Mouse (Mus musculus): ENCODE measurements at regions not wholly inside any gene's neighbourhood (a gene's known extent, or its start where the extent isn't known, plus 50 kb on each side); places are given as distances from the start of the nearest gene placed in this dataset.
A peak's percentile ranks its signal among the peaks of the same experiment; 100 is the strongest.

GRCm38 (mm10) chr4:48771836-48772235 lies 108.5 kb downstream of the Cavin4 start:
- no peak overlapping the region for H3K4me2 ChIP-seq (replicated peaks)
- no peak overlapping the region for H3K27ac ChIP-seq

GRCm38 (mm10) chr4:48779202-48779905 lies 116.0 kb downstream of the Cavin4 start:
- no peaks in the 10 kb centered on the region for H3K27me3 ChIP-seq
- H3K27ac ChIP-seq, result no peak overlapping the region
- no peak overlapping the region for H3K4me3 ChIP-seq
- no peaks in the 10 kb centered on the region for H3K9me3 ChIP-seq (replicated peaks)
- no peak overlapping the region for H3K4me2 ChIP-seq (replicated peaks)
- H3K4me1 ChIP-seq, result peaks cover 5% of the 10 kb centered on the region
- WGBS, result 56% methylated on average over 12 of the region's 12 CpGs
- no peaks in the 10 kb centered on the region for H3K36me3 ChIP-seq
- H3K9ac ChIP-seq, result no peak overlapping the region
- peak; percentile 73 for ATAC-seq (ENCODE audit: low FRiP score)

More at GRCm38 (mm10) chr4:48771836-48772235, 108.5 kb downstream of the Cavin4 start:
- H3K4me3 ChIP-seq, result no peak overlapping the region
- no peak for ATAC-seq (ENCODE audit: low FRiP score)
- H3K36me3 ChIP-seq, result no peaks in the 10 kb centered on the region
- no peak overlapping the region for H3K9ac ChIP-seq
- H3K4me1 ChIP-seq, result peaks cover 5% of the 10 kb centered on the region; the same call in 1 of the 2 replicates
- no peaks in the 10 kb centered on the region for H3K27me3 ChIP-seq
- no peaks in the 10 kb centered on the region for H3K9me3 ChIP-seq (replicated peaks)
- 70% methylated on average over 8 of the region's 8 CpGs for WGBS

- Histone ChIP-seq H3K36me3 (no peaks in the 10 kb centered on the region), H3K4me2 (replicated peaks) (no peak overlapping the region)
- WGBS, result 74% methylated on average over 2 of the region's 2 CpGs
Observed at GRCm38 (mm10) chr4:48779955-48780354, 116.6 kb downstream of the Cavin4 start.

GRCm38 (mm10) chr4:48781099-48781498 lies 117.8 kb downstream of the Cavin4 start:
- no peaks in the 10 kb centered on the region for H3K9me3 ChIP-seq (replicated peaks)
- H3K9ac ChIP-seq, result no peak overlapping the region
- no peak overlapping the region for H3K27ac ChIP-seq
- H3K4me3 ChIP-seq, result no peak overlapping the region
- WGBS, result 77% methylated on average over 4 of the region's 4 CpGs
- H3K27me3 ChIP-seq, result no peaks in the 10 kb centered on the region
- no peak for ATAC-seq (ENCODE audit: low FRiP score)
- peaks cover 5% of the 10 kb centered on the region for H3K4me1 ChIP-seq
- no peaks in the 10 kb centered on the region for H3K36me3 ChIP-seq
- no peak overlapping the region for H3K4me2 ChIP-seq (replicated peaks)

More at GRCm38 (mm10) chr4:48779955-48780354, 116.6 kb downstream of the Cavin4 start:
- Histone ChIP-seq H3K4me1 (peaks cover 5% of the 10 kb centered on the region), H3K27me3 (no peaks in the 10 kb centered on the region), H3K9ac (no peak overlapping the region), H3K9me3 (replicated peaks) (no peaks in the 10 kb centered on the region), H3K4me3 (no peak overlapping the region), H3K27ac (0 out of 2 replicates have a peak overlapping the region, but pooled peaks have one; percentile 9)
- ATAC-seq (ENCODE audit: low FRiP score), result peak; percentile 53; the same call in 1 of the 2 replicates

- Histone ChIP-seq H3K4me3 (no peak overlapping the region), H3K27me3 (no peaks in the 10 kb centered on the region), H3K27ac (no peak overlapping the region), H3K36me3 (no peaks in the 10 kb centered on the region), H3K9me3 (replicated peaks) (no peaks in the 10 kb centered on the region), H3K9ac (no peak overlapping the region), H3K4me2 (replicated peaks) (no peak overlapping the region), H3K4me1 (peaks cover 5% of the 10 kb centered on the region)
- ATAC-seq (ENCODE audit: low FRiP score), result no peak
- 49% methylated on average over 3 of the region's 3 CpGs for WGBS
Observed at GRCm38 (mm10) chr4:48782686-48783085, 119.4 kb downstream of the Cavin4 start.

GRCm38 (mm10) chr4:48791096-48791495 lies 127.8 kb downstream of the Cavin4 start:
- Histone ChIP-seq H3K9ac (no peak overlapping the region), H3K4me3 (no peak overlapping the region), H3K27ac (no peak overlapping the region), H3K4me2 (replicated peaks) (no peak overlapping the region), H3K9me3 (replicated peaks) (no peaks in the 10 kb centered on the region), H3K4me1 (no peaks in the 10 kb centered on the region), H3K27me3 (no peaks in the 10 kb centered on the region), H3K36me3 (no peaks in the 10 kb centered on the region)
- WGBS, result 85% methylated on average over 4 of the region's 4 CpGs
- ATAC-seq (ENCODE audit: low FRiP score), result no peak

GRCm38 (mm10) chr4:48803777-48804176 lies 140.5 kb downstream of the Cavin4 start:
- H3K9ac ChIP-seq, result no peak overlapping the region
- no peak overlapping the region for H3K4me3 ChIP-seq
- no peaks in the 10 kb centered on the region for H3K27me3 ChIP-seq
- no peak for ATAC-seq (ENCODE audit: low FRiP score)
- no peaks in the 10 kb centered on the region for H3K36me3 ChIP-seq
- peaks cover 2% of the 10 kb centered on the region; the same call in 1 of the 2 replicates for H3K4me1 ChIP-seq
- WGBS, result 72% methylated on average over 3 of the region's 3 CpGs
- H3K27ac ChIP-seq, result no peak overlapping the region
- H3K9me3 ChIP-seq (replicated peaks), result no peaks in the 10 kb centered on the region
- no peak overlapping the region for H3K4me2 ChIP-seq (replicated peaks)

GRCm38 (mm10) chr4:48808571-48808970 lies 145.3 kb downstream of the Cavin4 start:
- 91% methylated on average over 4 of the region's 4 CpGs for WGBS
- Histone ChIP-seq H3K4me1 (no peaks in the 10 kb centered on the region; the same call in 1 of the 2 replicates), H3K27ac (no peak overlapping the region), H3K9ac (no peak overlapping the region), H3K9me3 (replicated peaks) (no peaks in the 10 kb centered on the region), H3K36me3 (no peaks in the 10 kb centered on the region), H3K27me3 (no peaks in the 10 kb centered on the region), H3K4me3 (no peak overlapping the region), H3K4me2 (replicated peaks) (no peak overlapping the region)
- ATAC-seq (ENCODE audit: low FRiP score), result no peak

- WGBS, result 75% methylated on average over 2 of the region's 2 CpGs
- H3K4me3 ChIP-seq, result no peak overlapping the region
- ATAC-seq (ENCODE audit: low FRiP score), result no peak
- H3K4me2 ChIP-seq (replicated peaks), result no peak overlapping the region
- H3K36me3 ChIP-seq, result no peaks in the 10 kb centered on the region
- H3K27me3 ChIP-seq, result no peaks in the 10 kb centered on the region
- no peak overlapping the region for H3K27ac ChIP-seq
- H3K9me3 ChIP-seq (replicated peaks), result no peaks in the 10 kb centered on the region
- no peaks in the 10 kb centered on the region for H3K4me1 ChIP-seq
- H3K9ac ChIP-seq, result no peak overlapping the region
Observed at GRCm38 (mm10) chr4:48833718-48834117, 170.4 kb downstream of the Cavin4 start.

- Histone ChIP-seq H3K9ac (no peak overlapping the region), H3K27me3 (no peaks in the 10 kb centered on the region), H3K4me1 (no peaks in the 10 kb centered on the region), H3K27ac (no peak overlapping the region), H3K4me2 (replicated peaks) (no peak overlapping the region), H3K4me3 (no peak overlapping the region), H3K36me3 (no peaks in the 10 kb centered on the region), H3K9me3 (replicated peaks) (no peaks in the 10 kb centered on the region)
- no peak for ATAC-seq (ENCODE audit: low FRiP score)
- 66% methylated on average over 2 of the region's 2 CpGs for WGBS
Observed at GRCm38 (mm10) chr4:48842777-48843214, 179.5 kb downstream of the Cavin4 start.

GRCm38 (mm10) chr4:48871105-48871504 lies 188.0 kb upstream of the Plppr1 start:
- Histone ChIP-seq H3K36me3 (no peaks in the 10 kb centered on the region), H3K4me3 (no peak overlapping the region), H3K9me3 (replicated peaks) (no peaks in the 10 kb centered on the region), H3K27me3 (no peaks in the 10 kb centered on the region), H3K4me2 (replicated peaks) (no peak overlapping the region), H3K4me1 (no peaks in the 10 kb centered on the region), H3K27ac (no peak overlapping the region), H3K9ac (no peak overlapping the region)
- WGBS, result 90% methylated on average over 2 of the region's 2 CpGs
- ATAC-seq (ENCODE audit: low FRiP score), result no peak

- Histone ChIP-seq H3K27ac (no peak overlapping the region), H3K36me3 (no peaks in the 10 kb centered on the region), H3K4me1 (no peaks in the 10 kb centered on the region), H3K27me3 (no peaks in the 10 kb centered on the region), H3K9ac (no peak overlapping the region), H3K4me3 (no peak overlapping the region), H3K9me3 (replicated peaks) (no peaks in the 10 kb centered on the region), H3K4me2 (replicated peaks) (no peak overlapping the region)
- 68% methylated on average over 4 of the region's 4 CpGs for WGBS
- no peak for ATAC-seq (ENCODE audit: low FRiP score)
Observed at GRCm38 (mm10) chr4:48889074-48889592, 169.9 kb upstream of the Plppr1 start.

- H3K4me1 ChIP-seq, result no peaks in the 10 kb centered on the region
- 64% methylated on average over 1 of the region's 1 CpGs for whole genome bisulfite sequencing
- no peaks in the 10 kb centered on the region for H3K27me3 ChIP-seq
- no peak for ATAC-seq (ENCODE audit: low FRiP score)
- no peak overlapping the region for H3K27ac ChIP-seq
- H3K36me3 ChIP-seq, result no peaks in the 10 kb centered on the region
- no peak overlapping the region for H3K4me3 ChIP-seq
- no peak overlapping the region for H3K4me2 ChIP-seq (replicated peaks)
- H3K9me3 ChIP-seq (replicated peaks), result no peaks in the 10 kb centered on the region
- H3K9ac ChIP-seq, result no peak overlapping the region
Observed at GRCm38 (mm10) chr4:48904551-48904950, 154.5 kb upstream of the Plppr1 start.

All from hindbrain, embryonic 12.5 days (tissue).